Mouse (Mus musculus): ENCODE measurements at regions not wholly inside any gene's neighbourhood (a gene's known extent, or its start where the extent isn't known, plus 50 kb on each side); places are given as distances from the start of the nearest gene placed in this dataset.
A peak's percentile ranks its signal among the peaks of the same experiment; 100 is the strongest.

GRCm38 (mm10) chrX:140164859-140165258 lies 102.2 kb downstream of the Pih1h3b start:
- DNase-seq: no peak

GRCm38 (mm10) chrX:140165966-140166365 lies 103.3 kb downstream of the Pih1h3b start:
- DNase-seq: no peak

- DNase-seq: no peak
Observed at GRCm38 (mm10) chrX:140179850-140180249, 117.2 kb downstream of the Pih1h3b start.

- DNase-seq: no peak
Observed at GRCm38 (mm10) chrX:140183003-140183402, 120.3 kb downstream of the Pih1h3b start.

GRCm38 (mm10) chrX:140203676-140204075 lies 138.4 kb upstream of the Frmpd3 start:
- no peak for DNase-seq

- DNase-seq: no peak
Observed at GRCm38 (mm10) chrX:140208791-140209190, 133.3 kb upstream of the Frmpd3 start.

- peak; percentile 5 for DNase-seq
Observed at GRCm38 (mm10) chrX:140212644-140213361, 129.3 kb upstream of the Frmpd3 start.

- no peak for DNase-seq
Observed at GRCm38 (mm10) chrX:140214198-140214849, 127.7 kb upstream of the Frmpd3 start.

GRCm38 (mm10) chrX:140255790-140256189 lies 86.3 kb upstream of the Frmpd3 start:
- DNase-seq: no peak

- DNase-seq: no peak
Observed at GRCm38 (mm10) chrX:140269742-140270457, 72.2 kb upstream of the Frmpd3 start.

- DNase-seq: peak; percentile 23
Observed at GRCm38 (mm10) chrX:140277327-140277947, 64.6 kb upstream of the Frmpd3 start.

- DNase-seq: peak; percentile 21
Observed at GRCm38 (mm10) chrX:140277978-140278729, 63.9 kb upstream of the Frmpd3 start.

GRCm38 (mm10) chrX:140279266-140279665 lies 62.8 kb upstream of the Frmpd3 start:
- DNase-seq: peak; percentile 41

- DNase-seq: peak; percentile 13
Observed at GRCm38 (mm10) chrX:140280016-140280415, 62.0 kb upstream of the Frmpd3 start.

Data from right cerebral cortex, postnatal 14 days (tissue).